Mouse (Mus musculus): ENCODE data around the gene Olah.
A peak's percentile ranks its signal among the peaks of the same experiment; 100 is the strongest.
"Not testable (repeated sequence)": the region's sequence is repeated elsewhere in the genome, so short reads cannot be mapped to it uniquely, and the experiment has no call there.

Gene Olah

DNA sequence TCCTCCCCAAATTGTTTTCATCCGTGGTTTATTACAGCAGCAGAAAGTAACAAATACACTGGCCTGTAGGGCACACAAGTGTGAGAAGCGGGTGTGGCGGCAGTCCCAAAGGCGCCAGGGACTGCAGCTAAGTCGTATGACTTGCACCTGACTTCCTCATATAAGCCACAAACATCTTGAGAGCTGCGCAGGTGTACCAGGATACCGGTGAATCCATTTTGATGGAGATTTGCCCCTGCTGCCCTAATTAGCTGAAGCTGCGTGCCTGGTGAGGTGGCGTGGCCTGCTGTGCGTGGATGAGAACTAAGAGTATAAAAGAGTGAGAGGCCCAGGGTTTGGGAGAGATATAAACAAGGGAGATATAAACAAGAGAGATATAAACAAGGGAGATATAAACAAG lies at the start of gene Olah:
Gene Olah, minus strand, starts transcription at position 101 of the 400 bp plus-strand sequence.
- not testable (repeated sequence) for DNase-seq (ENCODE audit: low spot score)

DNA sequence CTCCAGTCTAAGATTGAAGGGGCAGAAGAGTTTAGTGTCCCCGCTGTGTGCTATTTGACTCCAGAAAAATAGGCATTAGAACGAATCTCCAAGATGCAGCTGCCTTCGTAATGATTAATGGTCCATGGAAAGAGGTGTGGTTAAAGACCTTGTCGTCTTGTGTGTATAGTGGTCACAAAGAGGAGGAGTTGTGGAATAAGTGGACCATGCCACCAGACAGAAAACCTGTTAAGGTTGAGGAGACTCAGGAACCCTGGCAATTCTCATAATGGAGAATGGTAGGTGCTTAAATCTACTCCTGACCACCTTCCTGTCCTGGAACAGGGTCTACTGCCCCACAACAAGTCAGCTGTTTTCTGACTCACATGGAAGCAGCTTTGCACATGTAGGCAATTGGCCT lies 49.0 kb upstream of the Olah start:
- no peak for DNase-seq (ENCODE audit: low spot score)

DNA sequence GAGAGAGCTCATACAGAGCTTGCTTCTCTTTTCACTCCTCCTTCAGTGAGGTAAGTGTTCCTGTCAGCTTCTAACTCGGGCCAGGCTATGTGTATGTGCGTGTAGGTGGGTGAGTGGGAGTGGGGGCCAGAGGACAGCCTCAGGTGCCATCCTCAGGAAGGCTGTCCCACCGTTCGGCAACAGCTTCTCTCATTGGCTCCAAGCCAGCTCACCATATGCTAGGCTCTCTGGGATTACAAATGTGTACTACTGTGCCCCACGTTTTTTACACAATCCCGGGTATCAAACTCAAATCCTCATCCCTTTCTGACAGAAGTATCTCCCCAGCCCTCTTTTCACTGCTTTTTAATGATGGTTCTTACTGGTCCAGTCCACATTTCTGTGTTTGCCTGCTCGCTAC lies 47.2 kb upstream of the Olah start:
- no peak for DNase-seq (ENCODE audit: low spot score)

DNA sequence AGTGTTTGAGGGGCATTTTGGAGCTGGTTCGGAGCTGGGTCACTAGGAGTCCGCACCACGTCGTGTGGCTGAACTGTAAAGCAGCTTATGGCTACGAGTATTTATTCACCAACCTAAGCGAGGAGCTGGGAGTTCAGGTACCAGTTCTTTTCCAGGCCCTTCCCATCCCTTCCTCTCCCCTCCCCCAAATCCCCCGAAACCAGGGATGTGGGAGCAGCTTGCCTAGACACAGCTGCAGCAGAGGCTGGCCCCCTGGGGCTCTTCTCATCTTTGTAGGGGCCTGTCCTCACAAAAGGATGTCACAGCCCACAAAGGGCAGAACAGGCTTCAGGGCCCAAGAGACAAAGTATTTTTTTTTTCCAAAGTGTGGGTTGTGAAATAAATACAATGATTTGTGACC lies 40.9 kb upstream of the Olah start:
- no peak for DNase-seq (ENCODE audit: low spot score)

DNA sequence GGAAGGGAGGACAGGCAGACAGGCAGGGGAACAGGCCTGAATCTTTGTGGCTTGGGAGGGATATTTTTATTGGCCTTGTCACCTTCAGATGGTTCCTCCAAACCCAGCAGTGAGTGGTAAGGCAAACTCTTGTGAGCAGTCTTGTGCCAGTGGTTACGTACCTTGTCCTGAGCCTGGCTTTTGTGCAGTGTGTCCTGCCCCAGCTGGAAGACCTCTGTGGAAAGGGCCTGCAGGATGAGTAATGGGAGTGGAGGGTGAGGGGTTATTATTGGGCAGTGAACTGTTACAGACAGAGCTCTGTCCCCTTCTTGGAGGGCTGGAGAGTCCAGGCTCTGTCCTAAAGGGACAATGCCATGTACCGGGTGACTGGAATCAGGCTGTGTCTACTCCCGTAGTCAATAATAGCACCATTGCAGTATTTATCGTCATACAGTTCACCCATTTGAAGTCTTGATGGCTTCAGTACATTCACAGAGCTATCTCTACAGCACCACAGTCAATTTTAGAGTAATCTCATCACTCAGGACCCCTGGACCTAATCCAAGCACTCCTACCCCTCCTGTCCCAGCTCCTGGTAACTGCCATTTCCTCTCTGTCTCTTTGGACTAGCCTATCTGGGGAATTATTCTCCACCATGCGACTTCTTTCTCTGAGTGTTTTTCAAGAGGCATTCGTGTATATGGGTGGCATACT lies 38.5 kb upstream of the Olah start:
- DNase-seq (ENCODE audit: low spot score): no peak

DNA sequence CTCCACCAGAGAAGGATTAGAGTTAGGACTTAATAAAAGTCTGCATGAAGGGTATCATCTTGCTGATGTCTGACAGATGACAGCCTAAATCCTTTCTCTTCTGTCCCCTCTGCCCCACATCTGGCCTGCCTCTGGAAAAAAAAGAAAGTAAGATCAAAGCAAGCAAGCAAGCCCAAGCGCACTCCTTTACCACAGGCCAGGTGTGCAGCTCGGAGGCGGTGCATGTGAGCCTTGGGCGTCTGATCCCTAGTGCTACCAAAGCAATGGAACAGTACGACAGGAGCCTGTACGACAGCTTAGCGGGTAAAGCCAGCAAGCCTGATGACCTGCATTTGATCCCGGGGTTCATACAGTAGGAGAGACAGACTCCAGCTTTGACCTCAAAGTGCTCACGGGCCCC lies 33.9 kb upstream of the Olah start:
- DNase-seq (ENCODE audit: low spot score): no peak

DNA sequence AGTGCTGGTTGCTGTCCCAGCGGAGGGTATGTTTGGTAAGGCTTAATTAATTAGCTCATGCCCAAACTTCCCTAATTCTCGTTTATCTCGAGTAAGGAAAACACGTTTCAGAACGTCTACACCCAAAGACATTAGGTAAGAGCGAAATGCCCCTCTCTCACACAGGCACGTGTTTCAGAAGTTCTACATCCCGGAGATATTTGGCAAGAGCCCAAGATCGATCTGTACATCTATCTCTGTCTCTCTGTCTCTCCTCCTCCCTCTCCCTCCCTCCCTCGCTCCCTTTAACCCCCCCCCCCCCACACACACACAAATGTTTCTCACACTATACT lies 27.5 kb upstream of the Olah start:
- DNase-seq (ENCODE audit: low spot score): no peak

DNA sequence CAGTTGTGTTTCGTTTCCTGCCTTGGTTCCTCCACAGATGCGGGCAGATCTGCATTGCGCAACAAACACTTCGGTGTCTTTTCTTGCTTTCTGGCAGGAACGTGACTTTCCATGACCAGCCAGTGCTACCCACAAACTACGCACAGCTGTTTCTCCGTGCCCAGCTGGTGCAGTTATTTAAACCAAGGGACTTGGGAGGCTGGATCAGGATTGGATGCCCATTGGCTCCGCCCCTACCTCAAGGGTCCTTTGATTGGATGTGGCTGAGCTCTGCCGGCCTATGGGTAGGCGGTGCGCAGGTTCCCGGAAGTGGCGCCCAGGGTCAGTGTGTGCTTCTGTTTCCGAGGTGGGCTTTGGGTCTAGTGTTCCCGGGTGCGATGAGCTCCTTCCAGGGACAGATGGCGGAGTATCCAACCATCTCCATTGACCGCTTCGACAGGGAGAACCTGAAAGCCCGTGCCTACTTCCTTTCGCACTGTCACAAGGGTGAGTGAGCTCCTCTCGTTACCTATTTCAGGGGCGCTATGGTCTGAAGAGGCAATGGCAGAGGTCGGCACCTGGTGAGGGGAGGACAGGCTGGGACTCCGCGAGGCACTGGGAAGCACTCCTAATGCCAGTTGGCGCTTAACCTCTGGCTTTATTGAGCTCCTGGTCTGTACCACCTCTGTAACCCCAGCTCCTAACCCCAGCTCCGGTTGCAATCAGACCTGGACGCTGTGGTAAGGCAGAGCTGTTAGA lies 27.0 kb upstream of the Olah start, which contains the start of gene Dclre1c:
Gene Dclre1c, plus strand, starts transcription at position 291 of the 738 bp plus-strand sequence.
- DNase-seq (ENCODE audit: low spot score): peak; percentile 92

DNA sequence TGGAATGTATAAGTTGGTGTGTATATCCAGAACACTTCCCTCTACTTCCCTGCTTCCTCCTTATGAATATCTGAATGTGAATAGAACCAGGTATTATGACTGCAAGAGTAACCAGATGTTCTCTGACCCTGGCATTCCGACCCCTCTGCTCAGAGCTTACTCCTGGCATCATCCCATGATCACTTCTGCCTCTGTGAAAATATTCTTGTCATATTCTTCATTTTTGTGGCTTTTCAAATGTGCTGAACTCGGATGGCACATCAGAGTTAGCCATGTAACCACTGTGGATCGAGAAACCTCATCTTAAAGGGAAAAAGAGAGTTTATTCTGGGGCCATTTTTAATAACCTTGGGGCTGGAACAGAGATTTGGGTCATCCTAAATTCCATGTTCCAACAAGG lies 25.5 kb upstream of the Olah start, which contains the start of gene Meig1:
Gene Meig1, minus strand, starts transcription at position 101 of the 400 bp plus-strand sequence.
- DNase-seq (ENCODE audit: low spot score): no peak

DNA sequence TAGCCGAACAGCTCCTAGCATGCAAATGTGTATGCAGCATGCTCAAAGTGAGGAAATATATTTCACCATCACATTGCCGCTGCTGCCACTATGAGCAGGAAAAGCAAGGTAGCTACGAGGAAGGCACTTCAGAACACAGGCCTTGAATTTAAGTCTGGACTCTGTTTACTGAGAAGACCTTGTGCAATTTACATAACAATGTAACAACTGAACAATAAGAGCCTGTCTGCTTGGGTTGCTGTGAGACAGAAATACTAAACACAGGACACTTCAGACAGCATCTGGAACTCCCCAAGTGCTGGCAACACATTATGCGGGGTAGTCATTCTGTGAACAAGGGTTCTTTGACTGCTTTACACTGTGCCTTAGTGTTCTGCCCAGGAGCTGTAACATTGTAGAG lies 23.1 kb upstream of the Olah start:
- no peak for DNase-seq (ENCODE audit: low spot score)

DNA sequence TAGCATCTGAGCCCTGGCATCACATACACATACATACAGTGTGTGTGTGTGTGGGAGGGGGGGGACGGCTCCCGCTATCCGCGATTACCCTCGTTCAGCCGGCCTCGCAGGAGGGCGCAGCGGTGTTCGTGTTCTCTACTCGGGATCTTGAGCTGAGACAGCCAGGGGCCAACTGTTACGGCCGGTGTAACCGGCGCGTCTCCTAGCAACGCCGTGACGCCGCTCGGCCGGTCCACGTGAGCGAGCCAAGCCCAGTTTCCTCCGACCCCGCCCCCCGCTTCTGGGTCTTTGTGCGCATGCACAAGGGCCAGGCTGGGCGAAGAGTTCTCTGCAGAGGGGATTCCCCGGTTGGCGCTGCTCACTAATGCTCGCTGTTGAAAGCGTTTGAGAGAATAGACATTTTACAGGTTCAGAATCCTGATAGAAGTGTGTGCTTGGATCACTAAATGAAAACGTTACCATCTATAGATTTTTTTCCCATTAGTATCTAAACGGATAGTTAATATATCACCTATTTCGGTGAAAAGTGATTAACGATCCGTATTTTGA lies 21.9 kb upstream of the Olah start:
- DNase-seq (ENCODE audit: low spot score): peak; percentile 88

DNA sequence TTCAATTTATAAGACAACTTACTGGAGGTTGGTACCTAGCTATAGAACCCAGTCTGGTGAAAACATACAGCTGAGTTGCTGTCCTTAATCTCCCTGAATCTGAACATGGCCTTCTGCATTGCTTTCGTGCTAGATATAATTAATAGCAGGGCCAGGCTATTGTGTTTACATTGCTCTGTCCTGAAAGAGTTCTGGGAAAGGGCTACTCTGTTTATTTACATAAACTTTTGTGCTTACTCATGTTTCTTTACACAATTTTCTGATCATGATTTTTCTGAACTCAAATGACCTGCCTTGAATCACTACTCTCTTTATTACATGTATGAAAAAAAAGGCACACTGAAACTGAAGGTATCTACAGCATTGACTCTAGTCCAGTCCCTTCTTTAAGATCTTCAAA lies 18.7 kb upstream of the Olah start:
- DNase-seq (ENCODE audit: low spot score): no peak

DNA sequence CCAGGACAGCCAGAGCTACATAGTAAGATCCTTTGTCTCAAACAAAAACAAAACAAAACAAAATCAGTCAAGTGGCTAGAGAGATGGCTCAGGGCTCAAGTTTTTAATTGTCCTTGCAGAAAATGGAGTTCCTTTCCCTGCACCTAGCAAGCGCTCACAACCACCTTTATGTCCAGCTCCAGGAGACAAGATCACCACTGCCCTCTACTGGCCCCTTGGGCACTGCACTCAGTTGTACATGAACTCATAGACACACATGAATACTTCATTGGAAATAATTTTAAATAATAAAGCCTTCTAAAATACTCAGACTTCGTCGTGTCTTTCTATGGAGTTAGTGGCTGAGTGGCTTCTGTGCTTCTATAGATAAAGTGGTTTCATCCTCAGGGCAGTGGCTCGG lies 17.2 kb upstream of the Olah start:
- no peak for DNase-seq (ENCODE audit: low spot score)

DNA sequence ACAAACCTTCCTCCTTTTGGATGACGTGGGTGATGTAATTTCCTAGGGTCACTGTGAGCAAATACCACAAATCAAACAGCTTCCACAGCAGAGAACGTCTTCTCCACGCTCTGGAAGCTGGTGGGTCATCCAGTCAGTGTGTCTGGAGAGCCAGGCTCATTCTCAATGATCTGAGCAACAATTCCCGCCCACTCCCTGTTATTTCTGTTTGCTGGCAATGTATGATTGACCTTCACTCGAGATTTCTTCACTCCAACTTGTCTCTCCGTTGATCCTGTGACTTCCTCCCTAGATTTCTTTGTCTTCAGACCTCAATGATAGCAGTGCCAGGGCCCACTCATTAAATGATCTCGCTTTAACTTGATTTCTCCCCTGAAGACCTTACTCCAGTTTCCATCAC lies 10.7 kb upstream of the Olah start:
- DNase-seq (ENCODE audit: low spot score): no peak

DNA sequence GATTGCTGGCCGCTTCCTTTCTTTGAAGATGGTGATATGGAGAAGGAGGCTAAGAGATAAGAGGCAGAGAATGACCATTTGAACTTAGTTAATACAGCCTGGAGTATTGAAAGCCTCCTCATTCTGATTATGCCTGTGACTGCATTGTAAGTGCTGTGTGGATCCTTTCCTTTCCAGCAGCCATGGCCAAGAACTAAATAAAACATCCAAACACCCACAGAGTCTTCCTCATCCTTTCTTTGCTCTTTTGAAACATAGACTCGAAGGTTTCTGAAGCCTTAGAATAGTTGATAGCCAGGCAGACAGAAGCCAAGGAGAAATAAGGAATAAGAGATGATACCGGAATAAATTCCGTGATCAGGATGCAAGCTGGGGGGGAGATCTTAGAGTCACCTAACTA lies 9.0 kb upstream of the Olah start:
- DNase-seq (ENCODE audit: low spot score): no peak

DNA sequence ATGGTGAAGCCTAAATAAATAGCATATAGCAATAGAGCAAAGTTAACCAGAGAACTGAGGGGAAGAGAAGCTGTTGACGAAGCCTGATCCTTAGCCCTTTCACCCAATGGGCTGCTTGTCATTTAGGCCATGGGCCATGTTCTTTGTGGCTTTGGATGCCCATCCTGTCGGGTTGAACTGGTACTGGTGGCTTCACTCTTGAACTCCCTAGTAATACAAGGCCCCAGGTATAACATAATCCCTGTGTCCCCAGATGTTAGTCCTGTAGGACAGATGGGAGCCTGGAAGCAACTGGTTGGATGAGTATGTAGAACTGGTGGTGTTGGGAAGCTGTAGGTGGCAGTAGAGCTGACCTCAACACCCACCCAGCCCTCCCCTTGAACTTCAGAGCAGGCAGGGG lies 5.1 kb downstream of the Olah start:
- no peak for DNase-seq (ENCODE audit: low spot score)

DNA sequence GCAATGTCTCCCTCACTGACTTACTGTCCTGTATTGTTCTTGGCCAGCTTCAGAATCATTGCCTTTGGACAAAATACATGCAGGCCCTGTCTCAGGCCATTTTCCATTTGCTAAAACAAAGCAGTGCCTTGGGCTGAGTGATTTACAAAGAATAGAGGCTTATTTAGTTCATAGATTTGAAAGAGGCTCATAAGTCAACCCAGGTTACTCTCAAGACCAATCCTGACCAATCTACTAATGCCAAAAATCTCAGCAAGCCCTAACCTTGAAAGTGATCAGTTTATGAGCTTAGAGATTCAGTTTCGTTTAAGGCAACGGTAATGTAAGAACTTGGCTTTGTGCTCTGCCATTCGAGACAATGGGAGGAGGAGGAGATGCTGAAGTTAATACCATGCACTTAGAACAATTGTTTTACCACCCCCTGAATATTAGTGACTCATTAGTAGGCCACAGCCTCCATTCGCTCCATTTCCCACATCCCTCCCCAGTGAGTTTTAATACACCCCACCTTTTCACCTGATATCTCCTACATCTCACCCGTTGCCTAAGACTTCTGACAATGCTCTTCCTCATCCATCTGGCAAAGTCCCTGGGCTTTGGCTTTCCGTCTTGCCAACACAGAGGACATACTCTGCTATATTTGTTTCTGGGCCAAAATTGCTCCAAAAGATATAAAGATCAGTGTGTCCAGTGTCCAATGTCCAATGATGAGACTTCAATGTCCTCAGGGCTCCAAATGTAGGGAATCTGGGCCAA lies 9.7 kb downstream of the Olah start:
- DNase-seq (ENCODE audit: low spot score): no peak

DNA sequence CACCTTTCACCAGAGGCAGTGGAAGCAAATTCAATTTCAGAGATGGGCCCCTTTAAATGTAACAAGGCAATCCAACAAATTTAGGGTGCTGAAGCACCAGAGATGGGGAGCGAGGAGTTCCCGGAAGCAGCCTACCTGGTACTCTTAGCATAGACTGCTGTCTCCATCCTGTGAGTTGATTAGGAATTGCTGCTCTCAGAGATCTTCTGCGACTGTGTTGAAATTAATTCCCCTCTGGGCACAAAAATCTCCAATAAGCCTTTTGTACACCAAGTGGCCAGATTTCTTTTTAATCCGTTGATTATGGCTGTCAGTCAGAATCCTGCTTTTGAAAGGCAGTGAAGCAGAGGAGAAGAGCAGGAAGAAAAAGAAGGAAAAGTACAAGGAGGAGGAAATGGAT lies 31.9 kb downstream of the Olah start:
- no peak for DNase-seq (ENCODE audit: low spot score)

DNA sequence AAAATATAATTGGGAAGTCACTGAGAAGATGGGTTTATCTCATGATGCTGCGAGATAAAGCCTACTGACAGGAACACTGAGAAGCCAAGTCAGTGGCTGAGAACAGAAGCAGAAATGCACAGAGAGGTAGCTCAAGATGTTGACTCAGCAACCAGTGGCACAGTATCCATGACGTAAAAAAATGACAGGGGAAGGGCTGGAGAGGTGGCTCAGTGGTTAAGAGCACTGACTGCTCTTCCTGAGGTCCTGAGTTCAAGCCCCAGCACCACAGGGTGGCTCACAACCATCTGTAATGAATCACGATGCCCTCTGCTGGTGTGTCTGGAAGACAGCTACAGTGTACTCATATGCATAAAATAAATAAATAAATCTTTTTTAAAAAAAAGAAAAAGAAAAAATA lies 35.9 kb downstream of the Olah start:
- no peak for DNase-seq (ENCODE audit: low spot score)

DNA sequence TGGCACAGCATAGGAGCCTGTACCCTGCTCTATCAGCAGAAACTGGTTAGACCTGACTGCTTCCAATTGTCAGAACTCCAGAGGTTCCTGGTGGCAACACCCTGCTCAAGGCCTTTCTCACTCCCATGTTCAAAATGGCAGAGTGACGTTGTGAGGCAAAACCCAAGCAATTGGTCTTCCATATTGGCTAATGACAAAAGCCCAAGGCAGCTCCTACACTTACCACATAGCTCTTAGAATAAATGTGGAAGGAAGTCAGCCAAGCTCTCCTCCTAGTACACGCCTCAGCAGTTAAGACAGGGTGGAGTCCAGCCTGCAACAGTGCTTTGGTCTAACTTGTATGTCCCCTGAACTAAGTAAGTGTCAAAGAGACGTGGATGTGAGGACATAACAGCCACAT lies 39.1 kb downstream of the Olah start:
- DNase-seq (ENCODE audit: low spot score): no peak

DNA sequence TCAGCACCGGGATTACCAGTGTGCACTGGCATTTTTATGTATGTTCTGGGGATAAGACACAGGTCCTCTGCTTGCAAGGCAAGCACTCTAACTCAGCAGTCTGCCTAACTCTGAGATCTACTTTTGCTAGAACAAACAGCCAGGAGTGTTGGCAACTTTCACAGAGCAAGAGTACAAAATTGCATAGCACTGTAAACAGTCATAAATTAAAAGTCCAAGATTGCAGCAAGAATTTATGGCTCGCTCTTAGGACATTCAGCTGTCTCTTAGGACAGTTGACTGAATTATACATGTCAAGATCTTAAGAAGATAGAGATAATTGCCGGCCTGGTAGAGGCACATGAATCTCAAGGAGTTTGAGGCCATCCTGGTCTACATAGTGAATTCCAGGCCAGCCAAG lies 40.7 kb downstream of the Olah start:
- DNase-seq (ENCODE audit: low spot score): no peak

DNA sequence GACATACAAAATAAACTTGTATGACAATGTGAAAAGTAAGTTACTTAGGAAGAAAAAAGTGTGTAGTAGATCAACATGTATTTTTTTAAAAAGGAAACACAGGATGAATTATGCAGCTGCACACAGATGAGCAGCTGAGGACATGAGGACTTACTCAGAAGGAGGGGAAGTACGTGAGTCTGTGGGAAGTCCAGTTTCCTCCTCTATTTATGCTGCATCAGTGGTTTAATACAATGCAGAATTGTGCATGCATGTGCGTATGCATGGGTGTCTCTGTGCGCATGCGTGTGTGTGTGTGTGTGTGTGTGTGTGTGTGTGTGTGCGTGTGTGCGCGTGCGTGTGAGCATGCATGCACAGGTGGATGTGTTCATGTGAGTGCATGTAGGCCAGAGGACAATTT lies 41.2 kb downstream of the Olah start:
- no peak for DNase-seq (ENCODE audit: low spot score)

DNA sequence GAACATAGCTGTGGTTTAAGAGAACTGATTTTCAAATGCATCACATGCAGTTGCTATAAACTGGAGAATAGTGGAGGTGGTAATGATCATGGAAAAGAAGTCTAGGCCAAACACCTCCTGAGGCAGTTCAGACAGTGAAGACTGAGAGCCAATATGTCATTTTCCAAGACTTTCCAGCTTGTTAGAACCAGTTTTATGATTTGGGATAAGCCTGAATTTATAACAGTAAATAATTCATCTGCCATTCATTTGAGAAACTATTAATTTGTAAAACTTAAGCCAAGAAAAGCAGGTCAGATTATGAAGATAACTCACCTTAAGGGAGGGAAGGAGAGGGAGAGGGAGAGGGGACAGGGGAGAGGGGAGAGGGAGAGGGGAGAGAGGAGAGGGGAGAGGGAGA lies 43.9 kb downstream of the Olah start:
- no peak for DNase-seq (ENCODE audit: low spot score)
